Mouse (Mus musculus): ENCODE results near the gene Nipsnap2.
"Not testable (repeated sequence)": the region's sequence is repeated elsewhere in the genome, so short reads cannot be mapped to it uniquely, and the experiment has no call there.

Gene Nipsnap2

DNA sequence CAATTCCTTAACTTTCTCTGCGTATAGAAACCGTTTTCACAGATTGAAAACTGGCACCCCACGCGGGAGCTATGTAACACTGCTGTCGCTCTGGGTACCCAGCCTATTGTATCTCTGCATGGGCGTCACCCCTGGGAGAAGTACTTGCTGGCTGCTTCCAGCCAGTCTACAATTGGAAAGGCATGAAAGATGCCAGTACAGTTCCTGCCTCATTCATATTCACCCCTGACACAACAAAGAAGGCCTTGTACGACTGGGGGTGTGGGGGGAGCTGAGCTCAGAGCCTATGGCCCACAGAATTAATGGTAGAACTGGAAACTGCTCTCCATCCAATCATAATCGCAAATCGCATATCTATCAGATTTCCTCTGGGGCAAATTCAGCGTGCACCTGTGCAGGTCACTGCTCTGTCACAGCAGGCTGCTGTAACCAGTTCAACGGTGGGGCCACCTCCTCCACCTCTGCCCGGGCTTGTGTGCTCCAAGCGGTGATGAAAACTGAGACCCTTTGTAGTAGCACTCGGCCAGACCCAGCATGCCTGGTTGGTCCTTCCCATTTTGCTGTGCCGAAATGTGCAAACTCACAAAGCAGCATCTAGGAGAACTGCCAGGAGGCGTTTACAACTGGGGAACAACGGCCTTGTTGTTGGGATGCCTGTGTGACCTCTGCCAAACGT, 37.1 kb downstream of the Nipsnap2 start:
- DNase-seq (ENCODE audit: low spot score) = no peak

DNA sequence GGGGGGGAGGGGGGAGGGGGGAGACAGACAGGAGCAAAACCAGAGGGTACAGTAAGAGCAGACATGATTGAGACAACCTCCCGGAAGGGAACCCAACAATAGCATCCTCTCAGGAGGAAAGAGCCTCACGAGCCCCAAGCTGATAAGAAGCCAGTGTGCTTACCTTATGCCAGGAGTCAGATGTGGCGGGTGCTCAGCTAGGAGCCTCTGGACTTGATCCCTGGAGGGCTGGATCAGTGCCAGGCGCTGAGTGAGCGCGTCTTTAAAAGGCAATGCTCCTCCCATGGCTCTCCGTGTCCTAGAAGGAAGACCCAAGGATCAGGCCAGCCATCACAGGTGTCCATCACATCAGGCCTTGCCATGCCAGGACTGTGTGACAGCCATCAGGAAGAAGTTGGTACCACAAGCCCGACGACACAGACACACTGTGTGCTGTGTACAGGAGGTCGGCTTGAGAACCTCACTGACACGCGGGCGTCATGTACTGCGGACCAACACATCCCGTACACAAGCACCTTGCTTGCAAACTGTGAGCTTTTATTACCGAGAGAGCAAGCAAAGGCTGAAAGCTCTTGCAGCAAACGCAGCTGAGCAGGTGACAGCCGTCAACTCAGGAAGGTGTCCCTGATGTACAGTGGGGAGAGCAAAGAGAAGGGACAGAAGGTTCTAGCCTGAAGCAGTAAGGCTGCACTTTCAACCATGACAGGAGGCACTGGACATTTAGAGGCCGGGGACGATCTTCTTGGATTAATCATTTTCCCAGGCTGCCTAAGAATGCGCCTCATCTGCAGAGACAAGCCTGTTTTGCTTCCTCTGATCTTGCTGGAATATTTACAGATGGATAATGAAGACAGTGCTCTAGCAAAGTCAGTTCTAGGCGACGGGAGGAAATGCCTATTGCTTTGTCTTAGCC, 45.8 kb downstream of the Nipsnap2 start:
- peak; percentile 74 for DNase-seq (ENCODE audit: low spot score)

DNA sequence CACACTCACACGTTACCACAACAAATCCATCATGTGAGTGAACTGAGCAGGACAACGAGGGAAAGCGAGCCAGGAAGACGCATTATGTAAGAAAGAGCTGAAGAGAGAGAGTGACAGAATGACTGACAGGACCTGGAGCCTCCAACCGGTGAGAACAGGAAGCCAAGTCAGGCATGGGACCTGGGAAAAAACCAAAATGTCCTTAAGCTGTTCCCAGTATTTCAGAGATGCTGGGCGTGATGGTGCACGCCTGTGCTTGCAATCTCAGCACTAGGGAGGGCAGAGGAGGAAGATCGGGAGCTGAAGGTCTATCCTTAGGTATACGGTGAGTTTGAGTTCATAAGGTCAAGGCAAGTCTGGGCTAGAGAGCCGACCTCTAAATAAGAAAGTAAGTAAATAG, 47.6 kb downstream of the Nipsnap2 start:
- no peak for DNase-seq (ENCODE audit: low spot score)

DNA sequence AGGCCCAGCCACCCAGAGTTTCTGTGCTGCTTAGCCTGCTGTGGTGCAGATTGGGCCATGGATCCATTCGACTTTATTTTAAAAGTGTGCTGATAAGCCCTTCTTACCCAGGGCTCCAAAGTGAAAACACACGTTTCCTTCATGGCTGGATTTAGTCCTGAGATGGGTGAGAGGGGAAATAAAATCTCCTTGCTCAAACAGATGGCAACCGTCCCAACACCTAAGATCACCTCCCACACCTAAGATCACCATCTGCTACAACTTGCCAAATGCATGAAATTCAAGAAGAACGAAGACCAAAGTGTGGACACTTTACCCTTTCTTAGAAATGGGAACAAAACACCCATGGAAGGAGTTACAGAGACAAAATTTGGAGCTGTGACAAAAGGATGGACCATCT, 48.5 kb downstream of the Nipsnap2 start:
- not testable (repeated sequence) for DNase-seq (ENCODE audit: low spot score)

DNA sequence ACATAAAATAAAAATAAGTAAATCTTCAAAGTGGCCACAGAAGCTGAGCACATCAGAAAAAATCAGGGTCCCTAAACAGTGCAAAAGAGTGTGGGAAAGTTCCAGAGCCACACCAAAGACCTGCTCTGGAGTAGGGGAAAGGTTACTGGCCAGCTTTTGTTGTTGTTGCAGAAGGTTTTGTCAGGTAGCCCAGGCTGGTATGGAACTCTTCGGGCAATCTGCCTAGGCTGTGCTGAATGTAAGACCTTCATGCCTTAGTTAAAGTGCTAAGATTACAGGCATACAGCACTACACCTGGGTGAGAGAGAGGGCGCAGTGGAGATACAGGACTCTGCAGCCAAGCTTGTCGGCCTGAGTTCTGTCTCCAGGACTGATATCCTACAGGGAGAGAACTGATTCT, 49.8 kb downstream of the Nipsnap2 start:
- no peak for DNase-seq (ENCODE audit: low spot score)

DNA sequence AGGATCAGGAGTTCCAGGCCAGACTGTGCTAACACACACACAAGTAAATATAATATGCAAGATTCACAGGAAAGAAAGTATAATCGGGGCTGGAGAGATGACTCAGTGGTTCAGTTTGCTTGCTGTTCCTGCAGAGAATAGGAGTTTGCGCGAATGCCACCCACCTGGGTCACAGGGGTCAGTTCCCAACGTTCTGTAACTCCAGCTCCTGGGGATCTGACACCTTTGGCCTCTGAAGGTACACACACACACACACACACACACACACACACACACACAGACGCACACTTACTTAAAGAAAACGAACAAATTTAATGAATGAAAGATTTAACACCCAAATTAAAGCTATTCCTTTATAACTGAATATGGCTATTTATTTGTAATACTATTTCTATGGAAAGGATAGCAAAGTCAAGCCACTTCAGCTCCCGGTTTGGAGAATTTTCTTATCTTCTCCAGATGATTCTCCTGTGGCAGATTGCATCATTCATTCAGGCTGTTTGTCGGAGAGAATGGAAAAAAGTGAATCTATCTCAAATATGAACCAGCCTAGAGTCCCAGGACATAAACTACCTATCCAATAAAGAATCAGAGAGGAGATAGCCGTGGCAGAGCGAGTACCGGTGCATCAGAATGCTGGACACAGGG, 53.6 kb downstream of the Nipsnap2 start:
- DNase-seq (ENCODE audit: low spot score) = peak; percentile 53

DNA sequence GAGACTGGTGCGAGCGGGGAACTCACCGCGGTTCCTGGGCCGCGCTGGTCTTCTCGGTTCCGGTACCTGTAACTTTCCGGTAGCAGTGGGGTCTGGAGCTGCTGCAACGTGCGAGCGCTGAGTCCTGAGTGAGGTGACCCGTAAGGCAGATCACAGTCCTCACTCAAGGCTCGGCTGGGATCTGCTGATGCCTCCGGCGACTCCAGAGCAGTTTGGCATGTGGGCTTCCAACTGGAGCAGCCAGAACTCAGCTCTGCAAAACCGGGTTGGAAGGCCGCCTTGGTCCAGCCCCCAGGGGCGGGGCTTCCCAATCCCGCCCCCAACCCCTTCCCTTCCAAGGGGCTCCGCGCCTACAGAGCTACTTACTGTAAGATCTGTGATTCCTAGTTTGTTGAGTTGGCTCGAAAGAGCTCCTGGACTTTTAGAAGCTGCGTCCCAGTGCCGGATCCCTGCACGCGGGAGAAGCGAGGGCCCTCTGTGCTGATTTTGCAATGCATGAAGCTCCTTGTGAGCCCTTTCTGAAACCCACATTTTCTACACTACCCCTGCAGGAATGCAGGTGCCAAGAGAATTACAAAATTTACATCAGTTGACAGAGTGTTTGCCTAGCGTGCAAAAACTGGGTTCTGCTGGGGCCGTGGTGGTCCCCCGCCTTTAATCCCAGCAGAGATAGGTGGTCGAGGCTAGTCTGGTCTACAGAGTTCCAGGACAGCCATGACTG, 54.3 kb downstream of the Nipsnap2 start:
- peak; percentile 91 for DNase-seq (ENCODE audit: low spot score)

DNA sequence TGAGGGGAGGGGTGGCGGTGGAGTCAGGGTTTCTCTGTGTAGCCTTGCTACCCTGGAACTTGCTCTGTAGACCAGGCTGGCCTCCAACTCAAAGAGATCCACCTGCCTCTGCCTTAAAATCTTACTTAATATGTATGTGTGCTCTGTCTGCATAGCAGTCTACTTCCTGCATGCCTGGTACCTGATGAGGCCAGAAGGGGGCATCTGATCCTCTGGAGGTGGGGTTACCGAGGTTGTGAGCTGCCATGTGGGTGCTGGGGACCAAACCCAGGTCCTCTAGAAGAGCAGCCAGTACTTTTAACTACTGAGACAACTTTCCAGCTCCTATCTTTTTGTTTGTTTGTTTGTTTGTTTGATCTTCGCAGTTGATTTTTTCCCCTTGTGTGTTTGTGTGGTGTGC, 55.3 kb downstream of the Nipsnap2 start:
- DNase-seq (ENCODE audit: low spot score) = no peak

DNA sequence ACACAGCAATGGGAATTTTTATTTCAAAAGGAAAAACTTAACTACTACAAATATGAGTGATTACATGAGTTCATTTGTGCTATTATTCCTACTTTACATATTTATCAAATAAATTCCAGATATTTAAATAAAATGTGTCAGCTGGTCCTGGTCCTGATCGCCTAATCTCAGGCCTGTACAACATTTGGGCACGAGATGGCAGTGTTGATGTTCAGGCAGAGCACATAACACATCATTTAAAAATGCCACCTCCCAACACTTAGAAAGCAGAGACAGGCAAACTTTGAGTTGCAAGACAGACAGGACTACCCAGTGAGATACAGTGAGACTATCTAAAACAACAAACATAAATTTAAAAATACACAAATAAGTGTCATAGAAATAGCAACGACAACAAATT, 57.3 kb downstream of the Nipsnap2 start:
- DNase-seq (ENCODE audit: low spot score) = no peak

DNA sequence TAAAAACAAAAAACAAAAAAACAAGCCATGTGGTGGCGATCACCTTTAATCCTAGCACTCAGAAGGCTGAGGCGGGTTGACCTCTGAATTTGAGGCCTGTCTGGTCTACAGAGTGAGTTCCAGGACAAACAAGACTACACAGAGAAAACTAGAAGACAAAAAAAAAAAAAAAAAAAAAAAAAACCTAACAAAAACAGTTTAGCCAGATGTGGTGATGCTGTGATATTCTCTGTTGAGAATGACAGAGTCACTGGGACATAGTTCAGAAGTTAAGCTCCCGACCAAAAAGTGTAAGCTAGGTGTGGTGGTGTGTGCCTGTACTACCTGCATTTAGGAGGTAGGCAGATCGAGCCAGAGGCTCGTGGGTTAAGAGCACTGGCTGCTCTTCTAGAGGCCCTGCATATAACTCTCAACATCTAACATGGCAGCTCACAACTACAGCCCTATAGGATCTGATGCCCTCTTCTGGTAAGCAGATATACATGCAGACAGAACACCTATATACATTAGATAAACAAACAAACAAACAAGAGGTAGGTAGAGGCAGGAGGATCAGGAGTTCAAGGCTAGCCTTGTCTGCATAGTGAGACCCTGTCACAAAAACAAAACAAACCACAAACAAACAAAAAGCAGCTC, 60.5 kb downstream of the Nipsnap2 start:
- DNase-seq (ENCODE audit: low spot score) = no peak

DNA sequence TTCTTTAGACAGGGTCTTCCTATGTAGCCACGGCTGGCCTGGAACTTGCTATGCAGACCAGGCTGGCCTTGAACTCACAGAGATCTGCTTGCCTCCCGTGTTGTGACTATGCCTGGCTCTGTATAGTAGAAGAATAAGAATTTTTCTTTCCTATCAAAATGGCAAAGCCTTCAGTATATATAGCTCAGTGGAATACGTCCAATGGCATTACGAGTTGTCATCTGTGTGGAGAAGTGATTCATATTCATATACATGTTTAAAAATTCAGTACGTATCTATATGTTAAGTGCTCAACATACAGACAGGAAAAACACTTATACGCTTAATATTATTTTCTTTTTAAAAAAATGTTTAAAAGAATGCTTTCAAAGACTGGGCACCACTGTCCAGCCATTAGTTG, 61.3 kb downstream of the Nipsnap2 start:
- no peak for DNase-seq (ENCODE audit: low spot score)

DNA sequence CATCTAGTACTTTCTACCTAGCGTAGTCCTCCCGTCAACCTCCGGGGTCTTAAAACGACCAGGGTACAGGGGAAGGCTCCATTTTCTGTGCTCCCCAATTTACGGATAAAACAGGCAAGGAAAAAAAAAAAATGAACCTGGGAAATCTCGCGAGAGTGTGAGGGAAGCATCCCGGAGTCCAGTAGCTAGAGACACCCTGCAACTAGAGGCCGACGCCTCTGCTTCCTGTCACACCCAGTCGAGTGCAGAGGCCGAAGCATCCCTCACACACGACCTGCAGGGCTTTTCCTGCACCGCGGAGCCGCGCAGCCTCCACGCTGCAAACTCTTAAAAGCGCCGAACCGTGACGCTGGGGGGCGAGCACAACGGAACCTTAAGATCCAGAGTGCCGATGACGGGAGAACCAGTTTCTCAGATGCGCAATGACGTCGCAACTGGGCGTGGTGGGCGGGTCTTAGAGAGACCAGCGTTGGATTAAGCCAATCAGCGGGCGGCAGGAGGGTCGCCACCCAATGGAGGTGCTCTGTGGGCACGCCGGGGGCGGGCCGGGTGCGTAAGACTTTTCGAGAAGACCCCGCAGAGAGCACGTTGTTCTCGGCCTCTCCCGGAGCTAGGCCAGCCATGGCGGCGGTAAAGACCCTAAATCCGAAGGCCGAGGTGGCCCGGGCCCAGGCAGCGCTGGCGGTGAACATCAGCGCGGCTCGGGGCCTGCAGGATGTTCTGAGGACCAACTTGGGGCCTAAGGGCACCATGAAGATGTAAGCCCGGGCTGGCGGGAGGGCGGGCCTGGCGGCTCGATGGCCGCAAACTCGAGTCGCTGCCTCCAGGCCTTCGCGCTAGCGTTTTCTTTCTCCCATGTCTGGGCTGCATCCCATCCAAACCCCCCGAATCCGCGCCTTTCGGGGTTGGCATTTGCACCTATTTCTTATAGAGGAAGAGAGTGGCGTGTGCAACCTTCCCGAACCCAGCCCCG, 62.2 kb downstream of the Nipsnap2 start, which contains the start of gene Psph:
TSS of gene Psph (minus strand) at position 632 of the 973 bp plus-strand sequence.
- peak; percentile 98 for DNase-seq (ENCODE audit: low spot score)

DNA sequence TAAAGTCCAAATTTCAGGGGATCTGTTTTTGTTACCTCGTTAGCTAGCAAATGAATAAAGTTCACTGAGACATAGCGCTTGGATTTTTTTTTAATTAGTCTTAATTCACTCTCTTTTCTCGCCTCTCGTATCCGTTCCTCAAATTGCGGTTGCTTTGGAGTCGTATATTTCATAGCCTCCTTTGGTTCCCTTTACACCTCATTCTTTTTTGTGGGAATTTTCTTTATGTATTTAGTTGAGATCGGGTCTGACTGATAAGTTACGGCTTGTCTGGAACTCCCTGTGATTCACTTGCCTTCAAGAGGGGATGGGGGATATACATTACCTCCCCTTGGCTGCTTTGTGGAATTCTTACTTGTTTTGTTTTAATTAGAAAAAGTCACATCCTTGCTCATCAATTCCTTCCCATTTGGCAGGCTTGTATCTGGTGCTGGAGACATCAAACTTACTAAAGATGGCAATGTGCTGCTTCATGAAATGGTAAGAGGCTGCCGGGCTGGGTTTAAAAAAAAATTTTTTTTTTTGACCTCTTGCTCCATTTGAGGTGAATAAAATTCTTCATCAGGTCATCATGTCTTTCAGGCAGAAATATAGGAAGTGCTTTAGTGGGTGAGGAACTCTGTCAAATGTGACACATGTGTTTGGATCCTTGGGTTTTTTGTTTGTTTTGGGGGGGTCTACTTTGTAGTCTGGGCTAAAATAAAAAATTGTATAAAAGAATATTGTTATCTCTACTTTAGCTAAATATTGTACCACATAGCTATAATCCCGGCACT, 63.1 kb downstream of the Nipsnap2 start:
- DNase-seq (ENCODE audit: low spot score) = no peak

DNA sequence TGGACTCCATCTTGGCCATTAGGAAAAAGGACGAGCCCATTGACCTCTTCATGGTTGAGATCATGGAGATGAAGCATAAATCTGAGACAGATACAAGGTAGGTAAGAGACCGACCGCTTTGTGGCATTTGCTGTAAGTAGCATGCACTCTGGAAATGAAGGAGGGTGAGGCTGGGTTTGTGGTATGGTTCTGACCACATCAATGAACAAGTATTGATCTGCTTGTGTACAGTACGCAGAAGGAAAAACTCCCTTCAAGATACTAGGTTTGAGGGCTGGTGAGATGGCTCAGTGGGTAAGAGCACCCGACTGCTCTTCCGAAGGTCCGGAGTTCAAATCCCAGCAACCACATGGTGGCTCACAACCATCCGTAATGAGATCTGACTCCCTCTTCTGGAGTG, 65.7 kb downstream of the Nipsnap2 start:
- DNase-seq (ENCODE audit: low spot score) = not testable (repeated sequence)

All from yolk sac, embryonic 10.5 days (tissue).